Mouse (Mus musculus): ENCODE results near the gene Cd244a. TPM values are rescaled to one million over a fixed set of nuclear protein-coding genes. Genes with fewer than 3 reads are reported as not detected.

Cd244a gene
- polyA plus RNA-seq, 1 experiment from 2014 or later = 0.07 TPM

DNA sequence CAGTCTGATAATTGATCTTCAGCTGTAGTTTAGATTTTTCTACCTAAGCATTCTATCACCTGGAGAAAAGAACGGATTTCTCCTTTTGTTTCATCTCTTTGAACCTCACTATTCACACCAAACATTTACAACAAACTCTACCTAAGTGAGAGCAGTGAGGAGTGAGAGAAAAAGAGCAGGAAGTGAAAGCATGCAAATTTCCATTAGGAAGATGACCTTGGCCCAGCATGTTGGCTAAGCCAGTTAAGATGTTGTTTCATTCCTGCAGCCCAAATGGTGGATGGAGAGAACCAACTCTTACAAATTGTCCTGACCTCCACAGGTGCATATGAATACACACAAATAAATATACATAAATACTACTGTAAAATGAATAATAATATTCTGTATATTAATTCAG, 18.3 kb upstream of the Cd244a start:
- Histone ChIP-seq H3K27me3 (ENCODE audit: control insufficient read depth, insufficient read depth, low read length) (no peaks in the 10 kb centered on the region), H3K4me2 (ENCODE audit: low read length) (no peak overlapping the region), H3K4me3 (replicated peaks; ENCODE audit: low read depth, low read length) (no peak overlapping the region), H3K9ac (replicated peaks; ENCODE audit: low read length) (no peak overlapping the region), H3K4me1 (ENCODE audit: control insufficient read depth, insufficient read depth, low read length) (no peaks in the 10 kb centered on the region), H3K9me3 (ENCODE audit: control insufficient read depth, low read length) (no peaks in the 10 kb centered on the region), H3K36me3 (ENCODE audit: control insufficient read depth, insufficient read depth, low read length) (no peaks in the 10 kb centered on the region), H3K27ac (replicated peaks; ENCODE audit: low read depth, low read length) (no peak overlapping the region)
- DNase-seq = no peak
- no peak for ATAC-seq (ENCODE audit: low FRiP score, low TSS enrichment)
- 80% methylated on average over 1 of the region's 1 CpGs for WGBS

DNA sequence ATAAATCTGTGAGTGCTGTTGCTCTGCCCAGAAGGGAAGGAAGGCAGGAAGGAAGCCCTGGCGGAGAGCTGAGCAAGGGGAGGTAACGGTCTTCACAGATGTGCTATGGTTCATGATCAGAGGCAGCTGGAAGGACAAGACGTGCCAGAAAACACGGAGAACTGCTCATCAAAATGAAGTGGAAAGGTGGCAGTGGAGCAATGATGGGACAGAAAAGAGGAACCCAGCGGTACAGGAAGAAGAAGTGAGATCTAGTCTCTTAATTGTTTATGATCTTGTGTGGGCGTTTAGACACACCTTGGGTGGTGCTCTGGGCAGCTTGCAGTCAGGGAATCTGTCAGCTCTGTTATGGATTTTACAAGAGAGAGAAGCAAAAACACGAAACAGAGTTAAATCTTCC, 7.7 kb upstream of the Cd244a start:
- H3K4me3 ChIP-seq (replicated peaks; ENCODE audit: low read depth, low read length) = no peak overlapping the region
- ATAC-seq (ENCODE audit: low FRiP score, low TSS enrichment) = no peak
- H3K27ac ChIP-seq (replicated peaks; ENCODE audit: low read depth, low read length) = no peak overlapping the region
- WGBS = 88% methylated on average over 7 of the region's 7 CpGs
- H3K9ac ChIP-seq (replicated peaks; ENCODE audit: low read length) = no peak overlapping the region
- DNase-seq = no peak
- no peaks in the 10 kb centered on the region for H3K36me3 ChIP-seq (ENCODE audit: control insufficient read depth, insufficient read depth, low read length)
- no peaks in the 10 kb centered on the region for H3K9me3 ChIP-seq (ENCODE audit: control insufficient read depth, low read length)
- no peak overlapping the region for H3K4me2 ChIP-seq (ENCODE audit: low read length)
- H3K4me1 ChIP-seq (ENCODE audit: control insufficient read depth, insufficient read depth, low read length) = no peaks in the 10 kb centered on the region
- no peaks in the 10 kb centered on the region for H3K27me3 ChIP-seq (ENCODE audit: control insufficient read depth, insufficient read depth, low read length)

DNA sequence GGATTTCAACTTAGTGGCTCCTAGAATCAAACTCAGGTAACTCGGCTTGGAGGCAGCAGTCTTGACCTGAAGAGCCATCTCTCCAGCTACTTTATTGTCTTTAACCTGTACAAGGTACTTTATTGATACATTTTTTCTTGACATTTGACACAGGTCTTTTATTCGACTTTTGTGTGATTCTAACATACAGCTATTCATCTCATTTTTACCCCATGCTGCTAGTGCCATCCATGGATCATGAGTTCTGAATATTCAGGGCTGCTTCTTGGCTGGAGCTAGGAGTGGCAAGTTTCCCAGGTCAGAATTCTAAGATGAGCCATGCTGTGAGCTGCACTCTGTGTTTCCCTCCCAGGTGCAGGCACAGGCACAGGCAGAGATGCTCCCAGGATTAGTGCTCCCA, 6.8 kb upstream of the Cd244a start:
- no peak for DNase-seq
- Histone ChIP-seq H3K4me2 (ENCODE audit: low read length) (no peak overlapping the region), H3K4me3 (replicated peaks; ENCODE audit: low read depth, low read length) (no peak overlapping the region), H3K27me3 (ENCODE audit: control insufficient read depth, insufficient read depth, low read length) (no peaks in the 10 kb centered on the region), H3K4me1 (ENCODE audit: control insufficient read depth, insufficient read depth, low read length) (no peaks in the 10 kb centered on the region), H3K36me3 (ENCODE audit: control insufficient read depth, insufficient read depth, low read length) (no peaks in the 10 kb centered on the region), H3K9me3 (ENCODE audit: control insufficient read depth, low read length) (no peaks in the 10 kb centered on the region), H3K9ac (replicated peaks; ENCODE audit: low read length) (no peak overlapping the region), H3K27ac (replicated peaks; ENCODE audit: low read depth, low read length) (no peak overlapping the region)
- no peak for ATAC-seq (ENCODE audit: low FRiP score, low TSS enrichment)
- 78% methylated on average over 2 of the region's 2 CpGs for WGBS

DNA sequence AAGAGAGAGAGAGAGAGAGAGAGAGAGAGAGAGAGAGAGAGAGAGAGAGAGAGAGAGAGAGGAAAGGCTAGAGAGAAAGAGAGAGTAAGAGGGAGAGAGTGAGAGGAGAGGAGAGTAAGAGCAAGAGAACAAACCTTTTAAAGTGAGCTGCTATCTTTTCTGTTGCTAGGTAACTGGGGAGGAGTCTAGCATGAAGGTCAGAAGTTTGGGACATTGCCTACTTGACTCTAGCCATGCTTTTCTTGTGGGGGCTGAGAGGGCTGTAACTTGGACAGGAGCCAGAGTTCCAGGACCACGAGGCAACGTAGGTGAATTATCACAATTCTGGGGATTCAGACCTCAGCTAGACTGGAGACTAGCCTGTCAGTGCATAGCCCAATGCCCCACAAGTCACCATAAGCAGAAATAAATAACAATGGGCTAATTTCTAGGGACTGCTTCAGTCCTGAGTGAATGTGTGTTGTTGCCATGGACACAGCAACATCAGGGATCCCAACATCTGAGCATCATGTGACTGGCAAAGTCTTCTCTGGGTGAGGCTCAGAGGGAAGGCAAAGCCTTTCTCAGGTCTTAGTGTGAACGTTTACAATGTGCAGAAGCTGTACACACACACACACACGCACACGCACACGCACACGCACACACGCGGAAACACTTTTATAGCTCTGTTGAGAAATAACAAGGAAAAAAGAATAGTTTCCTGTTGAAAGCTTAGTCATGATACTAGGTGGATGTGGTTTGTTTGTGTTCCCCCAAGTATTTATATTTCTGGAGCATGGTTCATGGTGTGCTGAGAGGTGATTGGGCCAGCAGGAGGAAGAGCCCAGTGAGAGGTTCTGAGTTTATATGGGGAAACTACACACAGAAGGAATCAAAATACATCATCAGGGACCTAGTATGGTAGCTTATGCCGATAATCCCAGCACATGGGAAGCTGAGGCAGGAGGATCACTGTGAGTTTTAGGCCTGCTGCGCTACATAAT, 5.3 kb upstream of the Cd244a start:
- DNase-seq (peak; percentile 1), ATAC-seq (ENCODE audit: low FRiP score, low TSS enrichment) (no peak)
- H3K9me3 ChIP-seq (ENCODE audit: control insufficient read depth, low read length) = no peaks in the 10 kb centered on the region
- no peak overlapping the region for H3K9ac ChIP-seq (replicated peaks; ENCODE audit: low read length)
- WGBS = 86% methylated on average over 11 of the region's 11 CpGs
- H3K4me1 ChIP-seq (ENCODE audit: control insufficient read depth, insufficient read depth, low read length) = no peaks in the 10 kb centered on the region
- no peak overlapping the region for H3K4me2 ChIP-seq (ENCODE audit: low read length)
- H3K27me3 ChIP-seq (ENCODE audit: control insufficient read depth, insufficient read depth, low read length) = no peaks in the 10 kb centered on the region
- no peaks in the 10 kb centered on the region for H3K36me3 ChIP-seq (ENCODE audit: control insufficient read depth, insufficient read depth, low read length)
- no peak overlapping the region for H3K4me3 ChIP-seq (replicated peaks; ENCODE audit: low read depth, low read length)
- no peak overlapping the region for H3K27ac ChIP-seq (replicated peaks; ENCODE audit: low read depth, low read length)

DNA sequence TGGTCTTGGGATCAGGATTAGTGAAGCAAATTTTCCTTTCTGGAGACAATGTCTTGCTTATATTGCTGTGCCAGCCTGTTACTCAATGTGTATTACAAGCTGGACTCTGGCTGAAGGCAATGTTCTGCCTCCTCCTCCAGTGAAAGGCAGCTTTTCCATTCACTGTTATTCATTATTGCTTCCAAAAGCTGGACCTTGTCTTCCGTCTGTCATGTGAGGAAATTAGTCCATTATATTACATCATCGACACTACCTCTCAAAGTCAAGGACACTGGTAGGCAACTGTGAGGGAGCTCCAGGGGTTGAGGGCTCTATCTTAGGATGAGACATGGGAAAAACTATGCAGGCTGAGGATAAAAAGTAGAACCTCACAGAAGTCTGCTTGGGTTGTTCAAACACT, 2.6 kb upstream of the Cd244a start:
- H3K4me3 ChIP-seq (replicated peaks; ENCODE audit: low read depth, low read length) = no peak overlapping the region
- no peaks in the 10 kb centered on the region for H3K4me1 ChIP-seq (ENCODE audit: control insufficient read depth, insufficient read depth, low read length)
- H3K9ac ChIP-seq (replicated peaks; ENCODE audit: low read length) = no peak overlapping the region
- no peaks in the 10 kb centered on the region for H3K9me3 ChIP-seq (ENCODE audit: control insufficient read depth, low read length)
- no peak overlapping the region for H3K27ac ChIP-seq (replicated peaks; ENCODE audit: low read depth, low read length)
- H3K27me3 ChIP-seq (ENCODE audit: control insufficient read depth, insufficient read depth, low read length) = no peaks in the 10 kb centered on the region
- H3K36me3 ChIP-seq (ENCODE audit: control insufficient read depth, insufficient read depth, low read length) = no peaks in the 10 kb centered on the region
- 85% methylated on average over 2 of the region's 2 CpGs for WGBS
- H3K4me2 ChIP-seq (ENCODE audit: low read length) = no peak overlapping the region
- no peak for DNase-seq
- no peak for ATAC-seq (ENCODE audit: low FRiP score, low TSS enrichment)

DNA sequence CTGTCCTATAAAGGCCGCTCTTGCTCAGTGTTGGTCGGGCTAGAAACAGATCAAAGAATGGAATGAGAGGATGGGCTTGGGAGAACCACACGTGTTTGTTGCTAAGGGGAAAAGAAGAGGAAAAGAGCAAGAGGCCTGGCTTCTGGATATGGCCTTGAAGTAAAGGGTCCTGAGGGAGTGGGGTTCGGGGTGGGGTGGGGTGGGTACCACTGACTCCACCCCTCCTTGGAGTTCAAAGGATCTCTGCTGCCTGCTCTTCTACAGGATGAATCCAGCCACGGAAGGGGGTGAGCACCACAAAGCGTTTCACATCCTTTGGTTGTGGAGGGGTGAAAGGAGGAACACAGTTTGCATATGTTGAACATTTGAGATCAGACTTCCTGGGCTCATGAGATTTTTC, 586 bp upstream of the Cd244a start:
- 79% methylated on average over 6 of the region's 6 CpGs for WGBS
- ATAC-seq (ENCODE audit: low FRiP score, low TSS enrichment) = no peak
- no peaks in the 10 kb centered on the region for H3K27me3 ChIP-seq (ENCODE audit: control insufficient read depth, insufficient read depth, low read length)

DNA sequence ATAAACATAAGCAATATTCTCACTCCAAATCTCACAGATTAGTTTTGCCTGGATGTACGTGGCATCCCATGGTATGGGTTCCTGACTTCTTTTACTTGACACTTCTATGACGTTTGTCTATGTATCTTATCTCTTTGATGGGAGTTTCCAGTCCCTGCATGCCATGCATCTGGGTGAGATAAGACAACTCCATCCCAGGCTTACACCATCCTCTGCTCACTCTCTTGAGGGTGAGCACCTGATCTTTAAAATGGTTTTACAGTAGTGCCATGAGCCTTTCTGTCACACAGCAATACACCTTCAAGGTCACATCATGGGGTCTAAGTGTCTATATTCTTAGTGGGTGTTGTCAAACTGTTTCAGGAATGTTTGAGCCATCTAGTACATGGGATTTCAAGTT, 1.3 kb downstream of the Cd244a start:
- ATAC-seq (ENCODE audit: low FRiP score, low TSS enrichment) = no peak
- H3K9ac ChIP-seq (replicated peaks; ENCODE audit: low read length) = no peak overlapping the region
- 89% methylated on average over 2 of the region's 2 CpGs for WGBS
- DNase-seq = no peak
- H3K4me1 ChIP-seq (ENCODE audit: control insufficient read depth, insufficient read depth, low read length) = no peaks in the 10 kb centered on the region
- H3K9me3 ChIP-seq (ENCODE audit: control insufficient read depth, low read length) = no peaks in the 10 kb centered on the region
- H3K4me2 ChIP-seq (ENCODE audit: low read length) = no peak overlapping the region
- no peak overlapping the region for H3K4me3 ChIP-seq (replicated peaks; ENCODE audit: low read depth, low read length)
- no peaks in the 10 kb centered on the region for H3K36me3 ChIP-seq (ENCODE audit: control insufficient read depth, insufficient read depth, low read length)
- H3K27me3 ChIP-seq (ENCODE audit: control insufficient read depth, insufficient read depth, low read length) = no peaks in the 10 kb centered on the region
- H3K27ac ChIP-seq (replicated peaks; ENCODE audit: low read depth, low read length) = no peak overlapping the region

More for the DNA sequence above, 586 bp upstream of the Cd244a start:
- no peak overlapping the region for H3K9ac ChIP-seq (replicated peaks; ENCODE audit: low read length)
- H3K27ac ChIP-seq (replicated peaks; ENCODE audit: low read depth, low read length) = no peak overlapping the region
- no peak overlapping the region for H3K4me3 ChIP-seq (replicated peaks; ENCODE audit: low read depth, low read length)
- DNase-seq = no peak
- H3K36me3 ChIP-seq (ENCODE audit: control insufficient read depth, insufficient read depth, low read length) = no peaks in the 10 kb centered on the region
- no peaks in the 10 kb centered on the region for H3K4me1 ChIP-seq (ENCODE audit: control insufficient read depth, insufficient read depth, low read length)
- H3K9me3 ChIP-seq (ENCODE audit: control insufficient read depth, low read length) = no peaks in the 10 kb centered on the region
- no peak overlapping the region for H3K4me2 ChIP-seq (ENCODE audit: low read length)

DNA sequence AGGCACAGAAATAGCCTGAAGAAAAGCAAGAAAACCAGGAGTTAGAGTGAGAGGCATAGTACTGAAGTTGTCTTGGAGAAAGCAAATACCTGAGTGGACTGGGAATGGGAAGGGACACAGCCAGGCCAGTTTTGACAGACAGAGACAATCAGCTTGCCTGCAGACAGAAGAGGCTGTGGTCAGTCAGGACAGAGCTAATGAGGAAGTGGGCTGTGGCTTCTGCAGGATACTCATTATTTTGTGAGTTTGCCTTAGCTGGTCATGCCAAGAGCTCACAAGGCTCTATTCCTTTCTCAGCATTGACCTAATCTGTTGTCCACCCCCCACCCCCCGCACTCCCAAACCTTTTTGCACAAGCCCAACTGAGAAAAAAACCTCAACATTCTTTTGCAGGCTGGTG, 2.2 kb downstream of the Cd244a start:
- DNase-seq = no peak
- no peaks in the 10 kb centered on the region for H3K4me1 ChIP-seq (ENCODE audit: control insufficient read depth, insufficient read depth, low read length)
- no peak overlapping the region for H3K4me3 ChIP-seq (replicated peaks; ENCODE audit: low read depth, low read length)
- no peaks in the 10 kb centered on the region for H3K9me3 ChIP-seq (ENCODE audit: control insufficient read depth, low read length)
- ATAC-seq (ENCODE audit: low FRiP score, low TSS enrichment) = no peak
- H3K27ac ChIP-seq (replicated peaks; ENCODE audit: low read depth, low read length) = no peak overlapping the region
- 71% methylated on average over 1 of the region's 1 CpGs for WGBS
- no peak overlapping the region for H3K4me2 ChIP-seq (ENCODE audit: low read length)
- H3K27me3 ChIP-seq (ENCODE audit: control insufficient read depth, insufficient read depth, low read length) = no peaks in the 10 kb centered on the region
- no peak overlapping the region for H3K9ac ChIP-seq (replicated peaks; ENCODE audit: low read length)
- H3K36me3 ChIP-seq (ENCODE audit: control insufficient read depth, insufficient read depth, low read length) = no peaks in the 10 kb centered on the region

DNA sequence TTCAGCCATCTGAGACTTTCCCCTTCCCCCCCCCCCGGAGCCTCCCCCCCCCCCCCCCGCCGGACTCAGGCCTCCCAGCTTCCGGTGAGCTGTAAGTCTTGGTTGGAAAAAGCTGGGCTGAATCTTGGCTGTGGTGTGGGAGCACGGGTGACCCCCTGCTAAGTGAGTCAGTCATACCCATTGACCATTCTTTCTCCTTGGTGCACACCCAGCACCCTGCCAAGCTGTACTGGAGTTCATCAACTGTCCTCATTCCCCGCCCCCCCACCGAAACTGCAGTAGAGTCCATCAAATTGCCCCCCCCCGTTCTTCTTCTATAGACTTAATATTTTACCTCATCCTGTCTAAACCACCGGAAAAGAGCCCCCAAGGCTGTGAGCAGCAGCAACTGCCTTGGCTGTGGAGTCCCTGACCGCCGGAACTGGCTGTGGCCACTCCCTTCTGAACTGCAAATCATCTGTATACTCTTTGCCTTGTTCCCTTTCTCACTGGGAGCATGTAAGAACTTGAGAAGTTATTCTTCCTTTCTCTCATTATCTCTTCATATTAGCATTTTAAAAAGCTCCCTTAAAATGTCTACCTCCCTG, 2.7 kb downstream of the Cd244a start:
- no peaks in the 10 kb centered on the region for H3K36me3 ChIP-seq (ENCODE audit: control insufficient read depth, insufficient read depth, low read length)
- no peak overlapping the region for H3K27ac ChIP-seq (replicated peaks; ENCODE audit: low read depth, low read length)
- no peak overlapping the region for H3K9ac ChIP-seq (replicated peaks; ENCODE audit: low read length)
- no peaks in the 10 kb centered on the region for H3K4me1 ChIP-seq (ENCODE audit: control insufficient read depth, insufficient read depth, low read length)
- no peak overlapping the region for H3K4me2 ChIP-seq (ENCODE audit: low read length)
- 69% methylated on average over 9 of the region's 11 CpGs for WGBS
- no peak overlapping the region for H3K4me3 ChIP-seq (replicated peaks; ENCODE audit: low read depth, low read length)
- ATAC-seq (ENCODE audit: low FRiP score, low TSS enrichment) (no peak), DNase-seq (no peak)
- no peaks in the 10 kb centered on the region for H3K9me3 ChIP-seq (ENCODE audit: control insufficient read depth, low read length)
- no peaks in the 10 kb centered on the region for H3K27me3 ChIP-seq (ENCODE audit: control insufficient read depth, insufficient read depth, low read length)

All from midbrain, embryonic 14.5 days (tissue).